Mouse (Mus musculus) splenic B cell, adult 2 months (primary cell): ENCODE results near the gene Tdrd7.

ENCODE experiments used
- DNase-seq: peaks from one replicate; pipeline ENCODE4 v3.0.0-alpha.2; 2011; ENCODE audit warnings: low read depth, low spot score
- H3K27me3 ChIP-seq: 2 replicates; pipeline ENCODE4 v1.6.1; 2012; ENCODE audit warnings: mild to moderate bottlenecking, low read length, moderate library complexity, mixed read lengths; ENCODE audit not compliant: control insufficient read depth, poor library complexity, insufficient read depth, severe bottlenecking
- H3K36me3 ChIP-seq: 2 replicates; pipeline ENCODE4 v1.6.1; 2012; ENCODE audit warnings: mild to moderate bottlenecking, low read length, moderate library complexity, mixed read lengths; ENCODE audit not compliant: control insufficient read depth, poor library complexity, insufficient read depth, severe bottlenecking

Gene Tdrd7

GRCm38 (mm10) chr4:46076892-46077291 is 111.8 kb downstream of the Tdrd7 start:
- DNase-seq: no peak
- no peaks in the 10 kb centered on the region for H3K36me3 ChIP-seq
- no peaks in the 10 kb centered on the region for H3K27me3 ChIP-seq

- Histone ChIP-seq H3K36me3 (no peaks in the 10 kb centered on the region), H3K27me3 (no peaks in the 10 kb centered on the region)
- DNase-seq: no peak
Measured at GRCm38 (mm10) chr4:46080261-46080660, 115.1 kb downstream of the Tdrd7 start.

- no peak for DNase-seq
- Histone ChIP-seq H3K36me3 (no peaks in the 10 kb centered on the region), H3K27me3 (no peaks in the 10 kb centered on the region)
Measured at GRCm38 (mm10) chr4:46082555-46082954, 117.4 kb downstream of the Tdrd7 start.
